Mouse (Mus musculus): ENCODE results near the gene Epha4. TPM values are rescaled to one million over a fixed set of nuclear protein-coding genes. Genes with fewer than 3 reads are reported as not detected.

Epha4 gene
- polyA plus RNA-seq (2016; fragmentation: Nextera tagmentation; extraction: Ambion mirVana): 1.6 and 1.7 TPM in 2 replicates

DNA sequence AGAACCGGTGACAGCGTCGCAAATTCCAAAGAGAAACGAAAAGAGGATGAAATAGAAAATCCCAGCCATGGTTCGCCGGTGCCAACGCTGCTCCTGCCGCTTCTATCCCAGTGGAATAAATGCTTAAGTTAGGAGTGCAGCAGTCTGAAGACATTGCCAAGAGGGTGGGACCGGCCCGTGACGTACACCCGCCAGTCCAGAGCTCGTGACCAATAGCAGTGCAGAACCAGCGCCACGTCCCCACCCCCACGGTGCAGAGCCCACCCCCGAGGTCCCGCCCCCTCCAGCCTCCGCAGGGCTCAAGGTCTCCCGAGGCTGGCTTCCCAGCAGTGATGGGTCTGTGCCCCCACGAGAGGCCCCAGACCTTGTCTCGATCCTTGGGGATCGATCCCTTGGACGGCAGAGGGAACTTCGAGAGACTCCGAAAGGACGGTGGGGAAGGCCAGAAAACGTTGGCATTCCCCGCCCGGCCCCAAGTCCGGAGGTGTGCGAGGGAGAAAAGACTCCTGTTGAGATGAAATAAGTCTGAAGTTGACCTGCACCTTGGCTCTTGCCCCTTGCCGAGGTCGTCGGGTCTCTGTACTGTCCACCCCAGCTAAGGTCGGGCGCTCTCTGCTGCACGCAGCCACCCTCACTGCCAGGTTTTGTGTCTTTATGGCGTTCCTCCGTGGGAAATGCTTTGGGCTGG is at the start of gene Epha4:
Epha4 (minus strand) TSS at position 126 of the 688 bp plus-strand sequence.
- Histone ChIP-seq H3K9me3 (replicated peaks) (no peaks in the 10 kb centered on the region), H3K9ac (no peak within 1 kb of the TSS), H3K4me1 (peaks cover 26% of the 10 kb centered on the region; the same call in 1 of the 2 replicates), H3K4me3 (peak within 1 kb of the TSS; percentile 56), H3K27me3 (replicated peaks) (peaks cover 70% of the 10 kb centered on the region), H3K36me3 (no peaks in the 10 kb centered on the region), H3K4me2 (peak within 1 kb of the TSS; percentile 79), H3K27ac (no peak within 1 kb of the TSS)
- ATAC-seq: peak; percentile 90
- 2% methylated on average over 40 of the region's 40 CpGs for WGBS (ENCODE audit: insufficient replicate concordance)

DNA sequence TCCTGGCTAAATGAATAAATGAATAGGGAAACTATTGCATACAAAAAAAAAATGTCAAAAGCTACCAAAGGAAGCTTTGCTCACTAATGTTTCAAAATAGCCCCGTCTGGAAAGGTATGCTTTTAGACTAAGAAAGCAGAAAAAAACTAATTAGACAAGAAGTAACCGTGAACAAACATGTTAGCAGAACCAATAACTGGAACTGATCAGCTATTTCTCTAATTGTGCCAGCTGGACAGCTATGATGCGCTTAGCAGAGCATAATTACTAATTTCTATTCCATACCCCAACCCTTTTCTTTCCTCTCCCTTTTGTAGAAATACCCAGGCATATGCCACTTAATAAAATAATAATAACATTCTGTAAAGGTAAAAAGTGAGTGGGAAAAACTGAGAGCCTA is 41.3 kb upstream of the Epha4 start:
- 63% methylated on average over 3 of the region's 3 CpGs for WGBS (ENCODE audit: insufficient replicate concordance)
- H3K4me3 ChIP-seq: no peak overlapping the region
- no peak for ATAC-seq
- H3K9me3 ChIP-seq (replicated peaks): no peaks in the 10 kb centered on the region
- H3K9ac ChIP-seq: no peak overlapping the region
- no peak overlapping the region for H3K4me2 ChIP-seq
- no peak overlapping the region for H3K27ac ChIP-seq
- no peaks in the 10 kb centered on the region for H3K27me3 ChIP-seq (replicated peaks)
- H3K36me3 ChIP-seq: no peaks in the 10 kb centered on the region
- no peaks in the 10 kb centered on the region for H3K4me1 ChIP-seq

DNA sequence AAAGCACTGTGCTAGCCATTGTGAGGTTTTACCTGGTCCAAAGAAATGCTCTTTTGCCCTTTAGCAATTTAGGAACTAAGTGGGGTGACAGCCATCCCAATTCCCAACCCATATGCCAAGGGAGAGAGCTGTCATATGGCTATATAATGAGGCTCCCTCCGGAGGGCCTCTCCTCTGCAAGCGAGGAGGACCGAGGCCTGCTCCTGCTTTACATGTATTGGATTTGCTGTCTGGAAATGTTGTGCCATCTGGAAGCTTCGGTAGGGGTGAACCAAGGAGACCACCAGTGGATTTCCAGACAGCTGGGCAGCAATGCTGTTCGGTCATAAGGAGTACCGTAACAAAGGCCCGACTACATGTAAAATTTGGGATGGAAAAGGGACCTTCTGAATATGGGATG is 37.0 kb upstream of the Epha4 start:
- ATAC-seq: no peak
- Histone ChIP-seq H3K27me3 (replicated peaks) (no peaks in the 10 kb centered on the region), H3K4me1 (no peaks in the 10 kb centered on the region), H3K4me2 (no peak overlapping the region), H3K4me3 (no peak overlapping the region), H3K9me3 (replicated peaks) (no peaks in the 10 kb centered on the region), H3K27ac (no peak overlapping the region), H3K9ac (no peak overlapping the region), H3K36me3 (no peaks in the 10 kb centered on the region)
- WGBS (ENCODE audit: insufficient replicate concordance): 80% methylated on average over 7 of the region's 7 CpGs

DNA sequence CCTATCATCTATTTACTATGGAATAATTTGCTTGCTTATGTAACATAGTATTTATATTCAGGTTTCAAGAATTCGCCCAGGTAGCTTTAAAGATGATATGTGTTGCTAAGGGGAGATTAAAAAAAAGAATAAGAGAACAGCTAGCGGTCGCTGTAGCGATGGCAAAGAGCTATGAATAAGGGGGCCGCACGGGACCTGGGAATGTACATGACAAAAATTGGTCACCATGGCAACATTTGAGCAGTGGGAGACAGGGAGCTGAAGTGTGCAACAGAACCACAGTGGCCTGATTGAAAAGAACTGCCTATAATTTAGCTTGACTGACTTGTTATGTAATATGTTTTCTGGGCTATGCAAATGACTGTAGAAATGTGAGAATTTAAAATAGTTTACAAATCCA is 30.8 kb upstream of the Epha4 start:
- no peak overlapping the region for H3K4me2 ChIP-seq
- no peak overlapping the region for H3K4me3 ChIP-seq
- no peaks in the 10 kb centered on the region for H3K36me3 ChIP-seq
- 73% methylated on average over 6 of the region's 6 CpGs for WGBS (ENCODE audit: insufficient replicate concordance)
- H3K9me3 ChIP-seq (replicated peaks): no peaks in the 10 kb centered on the region
- H3K27me3 ChIP-seq (replicated peaks): no peaks in the 10 kb centered on the region
- H3K4me1 ChIP-seq: no peaks in the 10 kb centered on the region
- ATAC-seq: no peak
- H3K9ac ChIP-seq: no peak overlapping the region
- H3K27ac ChIP-seq: no peak overlapping the region

DNA sequence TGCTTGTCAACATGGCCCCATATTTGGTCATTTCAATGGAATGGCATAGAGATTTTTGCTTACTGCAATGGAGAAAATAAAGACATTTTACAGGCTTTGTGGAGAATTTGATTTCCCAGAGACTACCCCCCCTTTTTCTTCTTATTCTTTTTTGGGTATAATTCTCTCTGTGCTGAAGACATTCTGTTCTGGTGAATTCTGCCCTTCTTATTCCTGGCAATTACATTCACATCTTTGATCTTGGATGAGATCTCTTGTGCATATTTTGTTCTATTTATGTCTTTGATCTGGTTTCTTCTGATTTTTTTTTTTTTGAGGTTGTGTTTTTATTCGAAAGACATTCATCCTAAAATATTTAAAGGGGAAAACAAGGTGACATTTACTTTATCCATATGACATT is 30.1 kb upstream of the Epha4 start:
- Histone ChIP-seq H3K4me2 (no peak overlapping the region), H3K9ac (no peak overlapping the region), H3K27me3 (replicated peaks) (no peaks in the 10 kb centered on the region), H3K4me1 (no peaks in the 10 kb centered on the region), H3K9me3 (replicated peaks) (no peaks in the 10 kb centered on the region), H3K36me3 (no peaks in the 10 kb centered on the region), H3K4me3 (no peak overlapping the region), H3K27ac (no peak overlapping the region)
- 62% methylated on average over 1 of the region's 1 CpGs for WGBS (ENCODE audit: insufficient replicate concordance)
- no peak for ATAC-seq

DNA sequence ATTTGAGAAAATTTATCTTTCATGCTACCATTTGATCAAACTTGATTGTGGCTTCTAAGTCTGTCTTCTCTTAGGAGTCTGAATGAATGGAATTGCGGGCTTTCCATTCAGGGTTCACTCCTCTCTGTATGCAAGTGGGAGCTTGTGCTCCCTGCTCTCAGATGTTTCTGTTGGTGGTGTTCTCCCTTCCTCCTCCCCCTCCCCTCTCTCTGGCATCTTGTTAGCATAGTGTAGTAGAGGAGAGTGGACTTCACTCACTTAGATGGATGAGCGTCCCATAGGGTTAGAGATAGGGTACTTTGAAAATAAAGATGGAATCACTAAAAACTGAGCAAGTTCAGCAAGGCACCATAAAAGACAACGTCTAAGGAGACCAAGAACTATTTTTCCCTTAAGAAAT is 29.4 kb upstream of the Epha4 start:
- WGBS (ENCODE audit: insufficient replicate concordance): 31% methylated on average over 3 of the region's 3 CpGs
- ATAC-seq: no peak

DNA sequence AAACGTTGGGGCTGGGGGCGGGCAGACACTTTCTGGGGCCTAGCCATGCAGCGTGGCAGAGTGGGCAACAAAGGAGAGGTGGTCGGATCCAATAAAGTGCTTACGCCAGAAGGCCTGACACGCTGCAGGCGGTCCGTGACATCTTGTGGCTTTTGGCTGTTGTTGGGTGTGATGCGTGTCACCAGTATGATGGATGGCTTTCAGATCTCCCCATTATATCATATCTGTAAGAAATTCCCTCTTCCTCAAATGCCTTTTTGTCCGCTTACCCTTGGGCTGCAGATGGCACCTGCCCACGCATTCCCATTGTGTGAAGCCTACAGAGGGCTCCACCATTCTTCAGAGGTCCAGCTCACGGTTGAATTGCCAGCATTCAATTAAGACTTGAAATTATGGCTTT is 25.1 kb upstream of the Epha4 start:
- no peak overlapping the region for H3K27ac ChIP-seq
- ATAC-seq: no peak
- no peaks in the 10 kb centered on the region for H3K36me3 ChIP-seq
- H3K4me3 ChIP-seq: no peak overlapping the region
- no peak overlapping the region for H3K4me2 ChIP-seq
- no peaks in the 10 kb centered on the region for H3K9me3 ChIP-seq (replicated peaks)
- no peaks in the 10 kb centered on the region for H3K4me1 ChIP-seq
- no peak overlapping the region for H3K9ac ChIP-seq
- H3K27me3 ChIP-seq (replicated peaks): no peaks in the 10 kb centered on the region
- 67% methylated on average over 12 of the region's 12 CpGs for WGBS (ENCODE audit: insufficient replicate concordance)

More for the DNA sequence above, 29.4 kb upstream of the Epha4 start:
- H3K4me3 ChIP-seq: no peak overlapping the region
- no peaks in the 10 kb centered on the region for H3K9me3 ChIP-seq (replicated peaks)
- no peak overlapping the region for H3K9ac ChIP-seq
- no peaks in the 10 kb centered on the region for H3K4me1 ChIP-seq
- H3K27me3 ChIP-seq (replicated peaks): no peaks in the 10 kb centered on the region
- no peaks in the 10 kb centered on the region for H3K36me3 ChIP-seq
- H3K4me2 ChIP-seq: no peak overlapping the region
- no peak overlapping the region for H3K27ac ChIP-seq

DNA sequence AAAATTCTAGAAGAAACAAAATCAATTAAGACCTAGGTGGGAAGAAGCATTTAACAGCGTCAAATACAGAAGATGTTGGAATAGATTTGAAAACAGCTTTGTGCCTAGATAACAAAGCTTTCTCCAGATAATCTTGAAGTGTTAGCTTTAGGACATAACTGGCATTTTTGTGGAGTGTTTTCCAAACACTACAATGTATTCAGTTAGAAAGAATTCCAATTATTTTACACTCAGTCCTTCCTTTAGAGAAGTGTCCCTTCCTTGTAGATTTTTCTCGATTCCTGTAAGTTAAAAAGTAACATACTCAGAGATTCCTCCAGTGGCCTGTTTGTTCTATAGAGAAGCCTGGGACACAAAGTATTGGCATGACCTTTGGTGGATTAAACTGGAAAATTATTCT is 23.7 kb upstream of the Epha4 start:
- Histone ChIP-seq H3K36me3 (no peaks in the 10 kb centered on the region), H3K9me3 (replicated peaks) (no peaks in the 10 kb centered on the region), H3K4me1 (no peaks in the 10 kb centered on the region), H3K27ac (no peak overlapping the region), H3K4me3 (no peak overlapping the region), H3K27me3 (replicated peaks) (no peaks in the 10 kb centered on the region), H3K4me2 (no peak overlapping the region), H3K9ac (no peak overlapping the region)
- no peak for ATAC-seq
- WGBS (ENCODE audit: insufficient replicate concordance): 45% methylated on average over 2 of the region's 2 CpGs

DNA sequence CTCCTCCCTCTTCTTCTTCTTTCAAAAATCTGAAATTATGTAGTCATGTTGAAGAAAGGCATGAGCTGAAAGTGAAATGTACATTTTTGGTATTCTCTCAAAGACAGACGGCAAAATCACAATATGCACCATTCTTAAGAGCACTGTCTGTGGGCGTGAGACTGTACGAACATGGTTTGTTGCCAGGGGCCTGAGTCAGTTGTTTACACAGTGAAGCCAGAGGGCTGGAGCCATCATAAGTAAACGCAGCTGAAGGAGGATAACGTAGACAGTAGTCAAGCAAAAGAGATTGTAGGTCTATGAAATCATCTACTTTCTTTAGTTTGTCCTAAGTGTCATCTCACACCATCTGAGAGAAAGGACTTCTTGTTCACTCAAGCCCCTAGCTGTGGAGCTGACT is 21.0 kb upstream of the Epha4 start:
- Histone ChIP-seq H3K27ac (no peak overlapping the region), H3K36me3 (no peaks in the 10 kb centered on the region), H3K4me3 (no peak overlapping the region), H3K9ac (no peak overlapping the region), H3K27me3 (replicated peaks) (no peaks in the 10 kb centered on the region), H3K4me1 (no peaks in the 10 kb centered on the region), H3K9me3 (replicated peaks) (no peaks in the 10 kb centered on the region), H3K4me2 (no peak overlapping the region)
- WGBS (ENCODE audit: insufficient replicate concordance): 71% methylated on average over 5 of the region's 5 CpGs
- no peak for ATAC-seq

DNA sequence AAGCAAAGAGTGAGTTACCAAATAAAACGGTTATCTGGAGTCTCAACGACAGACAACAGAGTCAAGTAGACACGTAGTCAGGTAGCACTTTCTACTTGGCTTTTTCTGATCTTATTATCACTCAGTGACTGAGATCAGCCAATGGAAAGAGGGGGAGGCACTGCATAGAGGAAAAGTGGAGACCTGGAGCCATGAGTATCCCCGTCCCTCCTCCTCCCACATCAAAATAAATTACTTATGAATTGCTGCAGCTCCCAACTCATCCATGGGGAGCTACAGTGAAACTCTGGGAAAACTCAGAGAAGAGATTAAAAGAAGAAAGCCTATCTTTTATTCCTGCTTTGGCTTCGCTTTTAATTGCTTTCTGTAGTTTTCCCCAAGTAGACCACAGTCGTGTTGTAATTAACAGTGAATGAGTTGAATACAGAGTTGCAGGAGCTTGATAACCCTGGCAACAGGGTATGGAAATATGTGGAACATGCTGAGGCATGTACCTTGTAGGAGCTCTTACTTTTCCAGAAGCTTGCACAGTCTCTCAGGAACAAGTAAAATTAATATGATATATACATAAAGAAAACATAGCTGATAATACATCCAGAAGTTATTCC is 17.8 kb upstream of the Epha4 start:
- WGBS (ENCODE audit: insufficient replicate concordance): 42% methylated on average over 6 of the region's 6 CpGs
- Histone ChIP-seq H3K4me3 (no peak overlapping the region), H3K9ac (no peak overlapping the region), H3K36me3 (no peaks in the 10 kb centered on the region), H3K9me3 (replicated peaks) (no peaks in the 10 kb centered on the region), H3K27me3 (replicated peaks) (no peaks in the 10 kb centered on the region), H3K4me1 (no peaks in the 10 kb centered on the region), H3K27ac (no peak overlapping the region), H3K4me2 (no peak overlapping the region)
- no peak for ATAC-seq

DNA sequence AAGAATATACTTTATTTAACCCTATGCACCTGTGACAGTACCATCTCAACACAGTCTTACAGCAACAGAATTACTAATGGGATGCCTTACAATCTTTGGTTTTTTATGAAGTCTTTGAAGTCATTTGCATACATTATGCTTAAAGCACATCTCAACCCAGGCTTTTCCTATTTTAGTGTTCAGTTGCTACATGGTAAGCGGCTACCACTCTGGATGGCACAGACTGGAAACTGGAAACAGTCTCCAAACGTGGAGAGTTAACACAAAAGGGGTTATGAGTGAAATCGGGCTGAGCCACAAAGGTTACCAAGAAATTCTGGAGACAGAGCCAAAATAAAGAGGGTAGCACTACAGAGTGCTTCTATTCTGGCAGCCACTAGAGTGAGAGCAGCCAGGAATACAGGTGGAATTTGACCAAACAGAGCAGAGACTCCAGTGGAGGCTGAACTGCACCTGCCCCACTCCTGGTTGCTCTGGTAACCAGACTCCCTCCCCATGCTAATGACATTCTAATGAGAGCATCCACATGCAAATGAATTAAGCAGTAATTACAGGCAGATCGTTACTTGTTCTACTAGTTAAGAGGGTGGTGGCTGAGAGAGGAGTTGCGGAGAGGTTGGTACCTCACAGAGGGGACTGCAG is 17.2 kb upstream of the Epha4 start:
- Histone ChIP-seq H3K4me2 (no peak overlapping the region), H3K27me3 (replicated peaks) (no peaks in the 10 kb centered on the region), H3K27ac (no peak overlapping the region), H3K36me3 (no peaks in the 10 kb centered on the region), H3K4me1 (no peaks in the 10 kb centered on the region), H3K9me3 (replicated peaks) (no peaks in the 10 kb centered on the region), H3K4me3 (no peak overlapping the region), H3K9ac (no peak overlapping the region)
- WGBS (ENCODE audit: insufficient replicate concordance): 44% methylated on average over 5 of the region's 5 CpGs
- no peak for ATAC-seq

DNA sequence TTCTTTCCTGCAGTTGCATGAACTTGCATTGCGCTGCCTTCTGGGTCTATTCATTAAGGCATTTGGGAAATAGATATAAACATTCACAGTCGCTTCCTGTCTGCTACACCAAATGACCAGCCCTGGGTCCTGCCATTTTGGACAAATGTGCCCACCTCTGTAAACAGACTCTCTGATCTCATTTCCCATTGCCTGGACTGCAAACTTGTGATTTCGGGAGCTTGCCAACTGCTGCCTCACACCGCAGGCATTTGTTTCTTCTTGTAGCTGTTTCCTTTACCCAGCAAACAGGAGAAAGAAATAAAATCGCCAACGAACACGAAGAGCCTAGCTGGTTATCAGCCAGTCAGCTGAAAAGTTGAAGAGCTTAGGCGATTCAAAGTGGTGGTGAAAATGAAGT is 10.2 kb upstream of the Epha4 start:
- no peak overlapping the region for H3K27ac ChIP-seq
- 60% methylated on average over 8 of the region's 8 CpGs for WGBS (ENCODE audit: insufficient replicate concordance)
- H3K27me3 ChIP-seq (replicated peaks): no peaks in the 10 kb centered on the region

More for the DNA sequence above, 10.2 kb upstream of the Epha4 start:
- Histone ChIP-seq H3K9me3 (replicated peaks) (no peaks in the 10 kb centered on the region), H3K4me3 (no peak overlapping the region), H3K36me3 (no peaks in the 10 kb centered on the region), H3K4me2 (no peak overlapping the region), H3K9ac (no peak overlapping the region), H3K4me1 (no peaks in the 10 kb centered on the region)
- ATAC-seq: no peak
